Mouse (Mus musculus): ENCODE data around the gene Hcrtr1.

DNA sequence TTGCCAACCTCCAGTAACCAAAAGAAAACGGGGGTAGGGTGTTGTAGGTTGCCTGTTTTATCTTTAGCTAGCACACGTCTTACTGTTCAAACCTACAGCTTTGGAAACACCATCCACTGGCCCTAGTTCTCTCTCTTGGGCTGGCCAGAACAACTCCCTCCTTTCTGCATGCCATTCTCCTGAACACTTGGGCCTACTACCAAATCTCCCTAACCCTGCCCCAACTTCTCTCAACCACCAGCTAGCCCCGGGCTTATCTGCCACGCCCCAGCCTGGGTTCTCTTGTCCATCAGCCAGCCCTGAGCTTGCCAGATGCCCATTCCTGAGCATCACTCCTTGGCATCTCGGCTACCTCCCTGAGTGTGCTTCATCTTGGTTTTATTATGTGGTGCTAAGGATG, 10.3 kb downstream of the Hcrtr1 start:
- TF ChIP-seq CTCF (IDR thresholded peaks at IDR 0.05; ENCODE audit: extremely low read depth, insufficient read depth, insufficient read length, insufficient replicate concordance) (no peak), POLR2A (IDR thresholded peaks at IDR 0.05; ENCODE audit: low read depth, low read length) (no peak)

Data from spleen, adult 2 months (tissue).